Comparison of ENCODE assay signal across 8 mouse cellular contexts in genomic region chr10:14332688-14333117, GRCm38 (mm10).
DNase-seq lines count a peak whose midpoint lies in the region; ATAC-seq lines count a peak whose summit lies in the region.

No protein-coding gene starts in this region.

- no peak for DNase-seq in forebrain, embryonic 10.5 days (ENCODE audit: extremely low spot score, low spot score)
- peak; percentile 67 to 75 for DNase-seq in cerebellum, postnatal 14 days
- DNase-seq in thymus, postnatal 0 days (ENCODE audit: low spot score), result peak; percentile 65
- no peak for DNase-seq in lung, postnatal 25 days (ENCODE audit: low spot score)

- H3K9ac ChIP-seq in forebrain, embryonic 12.5 days, result no peak overlapping the region
- no peak overlapping the region for H3K9ac ChIP-seq in hindbrain, embryonic 15.5 days
- no peak overlapping the region for H3K9ac ChIP-seq in midbrain, embryonic 12.5 days (replicated peaks)

- H3K27ac ChIP-seq in forebrain, embryonic 12.5 days, result no peak overlapping the region
- no peak overlapping the region for H3K27ac ChIP-seq in forebrain, embryonic 10.5 days
- H3K27ac ChIP-seq in hindbrain, embryonic 15.5 days (replicated peaks), result peak overlapping the region; percentile 12
- H3K27ac ChIP-seq in midbrain, embryonic 12.5 days (replicated peaks), result 0 out of 2 replicates have a peak overlapping the region, but pooled peaks have one; percentile 42

- H3K4me1 ChIP-seq in forebrain, embryonic 12.5 days, result peaks cover 3% of the 10 kb centered on the region; the same call in 1 of the 2 replicates
- H3K4me1 ChIP-seq in forebrain, embryonic 10.5 days, result no peaks in the 10 kb centered on the region
- peaks cover 16% of the 10 kb centered on the region for H3K4me1 ChIP-seq in hindbrain, embryonic 15.5 days (replicated peaks)
- peaks cover 14% of the 10 kb centered on the region for H3K4me1 ChIP-seq in midbrain, embryonic 12.5 days

- WGBS in forebrain, embryonic 12.5 days, result 71% methylated on average over 4 of the region's 4 CpGs
- 56% methylated on average over 4 of the region's 4 CpGs for WGBS in forebrain, embryonic 10.5 days
- WGBS in hindbrain, embryonic 15.5 days, result 27% methylated on average over 4 of the region's 4 CpGs
- WGBS in midbrain, embryonic 12.5 days, result 55% methylated on average over 4 of the region's 4 CpGs

- H3K4me3 ChIP-seq in forebrain, embryonic 12.5 days (replicated peaks), result no peak overlapping the region
- no peak overlapping the region for H3K4me3 ChIP-seq in forebrain, embryonic 10.5 days
- H3K4me3 ChIP-seq in hindbrain, embryonic 15.5 days, result no peak overlapping the region
- no peak overlapping the region for H3K4me3 ChIP-seq in midbrain, embryonic 12.5 days

- H3K4me2 ChIP-seq in forebrain, embryonic 12.5 days, result no peak overlapping the region
- H3K4me2 ChIP-seq in hindbrain, embryonic 15.5 days, result 0 out of 2 replicates have a peak overlapping the region, but pooled peaks have one; percentile 13
- H3K4me2 ChIP-seq in midbrain, embryonic 12.5 days (replicated peaks), result no peak overlapping the region

- H3K27me3 ChIP-seq in forebrain, embryonic 12.5 days, result no peaks in the 10 kb centered on the region
- no peaks in the 10 kb centered on the region for H3K27me3 ChIP-seq in forebrain, embryonic 10.5 days (ENCODE audit: poor library complexity, severe bottlenecking)
- no peaks in the 10 kb centered on the region for H3K27me3 ChIP-seq in hindbrain, embryonic 15.5 days
- no peaks in the 10 kb centered on the region for H3K27me3 ChIP-seq in midbrain, embryonic 12.5 days

- ATAC-seq in forebrain, embryonic 12.5 days (ENCODE audit: low FRiP score), result peak; percentile 33; the same call in 1 of the 2 replicates
- ATAC-seq in hindbrain, embryonic 15.5 days (ENCODE audit: low FRiP score, low read depth), result peak; percentile 95
- peak; percentile 60; the same call in 1 of the 2 replicates for ATAC-seq in midbrain, embryonic 12.5 days (ENCODE audit: low FRiP score, low read depth)
- ATAC-seq in megakaryocyte-erythroid progenitor cell, adult 5-6 weeks (replicated peaks; ENCODE audit: low FRiP score, low TSS enrichment, poor library complexity, severe bottlenecking), result no peak

- H3K9me3 ChIP-seq in forebrain, embryonic 12.5 days, result no peaks in the 10 kb centered on the region
- H3K9me3 ChIP-seq in forebrain, embryonic 10.5 days, result no peaks in the 10 kb centered on the region
- no peaks in the 10 kb centered on the region for H3K9me3 ChIP-seq in hindbrain, embryonic 15.5 days
- H3K9me3 ChIP-seq in midbrain, embryonic 12.5 days, result no peaks in the 10 kb centered on the region

- H3K36me3 ChIP-seq in forebrain, embryonic 12.5 days (replicated peaks), result no peaks in the 10 kb centered on the region
- H3K36me3 ChIP-seq in forebrain, embryonic 10.5 days (replicated peaks), result no peaks in the 10 kb centered on the region
- no peaks in the 10 kb centered on the region for H3K36me3 ChIP-seq in hindbrain, embryonic 15.5 days
- H3K36me3 ChIP-seq in midbrain, embryonic 12.5 days, result no peaks in the 10 kb centered on the region

Comparison
In these comparisons a context has a peak if more than half of its experiments do, and no peak if none do; other contexts are left out.
1. H3K27ac ChIP-seq: peak in hindbrain, embryonic 15.5 days (single experiment) and midbrain, embryonic 12.5 days (single experiment); none in forebrain, embryonic 12.5 days (single experiment) and forebrain, embryonic 10.5 days (single experiment).
2. DNase-seq: peak in cerebellum, postnatal 14 days (2 of 2) and thymus, postnatal 0 days (single experiment); none in forebrain, embryonic 10.5 days (single experiment) and lung, postnatal 25 days (single experiment).